Mouse (Mus musculus) cerebellum, postnatal 14 days (tissue): Measurements from ENCODE around the gene Slc13a5.

Experiments
- DNase-seq, 2 experiments: peaks; one replicate each; pipeline ENCODE4 v3.0.0; 2021; ENCODE audit warnings: mixed read lengths in 2 of 2

Gene Slc13a5

GRCm38 (mm10) chr11:72203440-72203839 lies 63.6 kb downstream of the Slc13a5 start:
- DNase-seq, result peak; percentile 67 to 78

DNA sequence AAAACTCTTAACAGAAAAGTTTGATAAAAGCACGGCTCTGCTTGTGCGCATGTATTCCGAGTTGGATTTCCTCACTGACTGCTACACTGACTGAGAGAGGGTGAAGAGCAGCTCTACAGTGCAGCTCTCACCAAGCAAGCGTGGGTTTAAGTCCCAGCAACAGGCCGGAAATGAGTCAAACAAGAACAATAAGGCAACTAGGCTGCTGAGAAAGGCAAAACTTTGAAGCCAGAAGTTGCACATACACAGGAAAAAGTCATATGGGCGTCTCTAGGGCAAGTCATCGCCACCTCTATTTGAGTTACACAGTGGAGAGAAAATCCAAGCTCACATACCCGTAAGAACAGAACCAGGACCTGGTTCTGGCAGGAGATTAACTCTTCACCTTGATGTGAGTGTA lies 70.5 kb downstream of the Slc13a5 start:
- DNase-seq, result no peak

- no peak for DNase-seq
Measured at GRCm38 (mm10) chr11:72194259-72194658, 72.8 kb downstream of the Slc13a5 start.
